Mouse (Mus musculus) stomach, postnatal 0 days (tissue): ENCODE results near the gene Tor1aip1. TPM values are rescaled to one million over a fixed set of nuclear protein-coding genes. Genes with fewer than 3 reads are reported as not detected.

Source experiments
- ATAC-seq: fragments of 200-750 bp; cut with Nextera tagmentation; 2 replicates; pipeline ENCODE4 v1.8.0; 2017; ENCODE audit not compliant: low FRiP score, low TSS enrichment
- DNase-seq: peaks from one replicate; pipeline ENCODE4 v3.0.0-alpha.2; 2016; ENCODE audit warnings: low spot score
- H3K27ac ChIP-seq: fragments of 300-500 bp; sonication (generic); replicated peaks from 2 replicates; pipeline ENCODE4 v1.5.1; 2014; ENCODE audit warnings: mild to moderate bottlenecking, control low read depth
- H3K27me3 ChIP-seq: fragments of 300-500 bp; sonication (generic); 2 replicates; pipeline ENCODE4 v1.6.1; 2014; ENCODE audit warnings: low read length; ENCODE audit not compliant: control insufficient read depth, insufficient read depth
- H3K36me3 ChIP-seq: fragments of 300-500 bp; sonication (generic); 2 replicates; pipeline ENCODE4 v1.6.1; 2014; ENCODE audit warnings: low read length, mixed read lengths; ENCODE audit not compliant: control insufficient read depth, insufficient read depth
- H3K4me1 ChIP-seq: fragments of 300-500 bp; sonication (generic); replicated peaks from 2 replicates; pipeline ENCODE4 v1.6.1; 2014; ENCODE audit warnings: antibody characterized with exemption; ENCODE audit not compliant: control insufficient read depth, insufficient read depth
- H3K4me2 ChIP-seq: fragments of 300-500 bp; sonication (generic); replicated peaks from 2 replicates; pipeline ENCODE4 v1.6.1; 2014; ENCODE audit warnings: low read depth, mild to moderate bottlenecking, control low read depth, moderate library complexity
- H3K4me3 ChIP-seq: fragments of 300-500 bp; sonication (generic); 2 replicates; pipeline ENCODE4 v1.5.1; 2014; ENCODE audit warnings: low read depth, low read length, control low read depth
- H3K9ac ChIP-seq: fragments of 300-500 bp; sonication (generic); 2 replicates; pipeline ENCODE4 v1.6.1; 2014; ENCODE audit warnings: mild to moderate bottlenecking, low read length, control low read depth, mixed read lengths
- H3K9me3 ChIP-seq: fragments of 300-500 bp; sonication (generic); 2 replicates; pipeline ENCODE4 v1.6.1; 2016; ENCODE audit warnings: low read length; ENCODE audit not compliant: control insufficient read depth
- CTCF ChIP-seq: IDR thresholded peaks from 2 replicates; pipeline ENCODE4 v1.5.1; 2016; ENCODE audit warnings: antibody characterized with exemption, low read depth, mild to moderate bottlenecking, moderate library complexity
- EP300 ChIP-seq: optimal IDR thresholded peaks from 2 replicates; pipeline ENCODE3; 2016; ENCODE audit warnings: antibody characterized with exemption
- WGBS: fragments of 180-500 bp; shearing (Covaris S2); extraction: QIAGEN DNeasy Blood & Tissue Kit; methylation state at CpG from one replicate; pipeline ENCODE4 v1.1.7; 2014; 5-methylcytosine and 5-hydroxymethylcytosine counted together
- polyA plus RNA-seq: library from polyadenylated mRNA; unstranded; fragments of >200 nt; fragmentation: Nextera tagmentation; extraction: Ambion mirVana; gene quantifications from 2 replicates; pipeline ENCODE4 v1.2.1, GENCODE M21; 2015

The Tor1aip1 gene
- polyA plus RNA-seq, 1 experiment from 2014 or later, result 38.6 TPM

GRCm38 (mm10) chr1:156005906-156006305 is 30.4 kb downstream of the Tor1aip1 start:
- Histone ChIP-seq H3K9ac (no peak overlapping the region), H3K4me2 (no peak overlapping the region), H3K27ac (no peak overlapping the region), H3K36me3 (peaks cover 15% of the 10 kb centered on the region), H3K27me3 (no peaks in the 10 kb centered on the region), H3K9me3 (no peaks in the 10 kb centered on the region), H3K4me1 (no peaks in the 10 kb centered on the region), H3K4me3 (no peak overlapping the region)
- DNase-seq (no peak), ATAC-seq (no peak)
- 84% methylated on average over 11 of the region's 11 CpGs for WGBS
- TF ChIP-seq EP300, result no peak
- no peak for TF ChIP-seq CTCF

- H3K4me2 ChIP-seq, result no peak overlapping the region
- no peaks in the 10 kb centered on the region for H3K4me1 ChIP-seq
- TF ChIP-seq CTCF, result no peak
- no peak for TF ChIP-seq EP300
- no peak overlapping the region for H3K27ac ChIP-seq
- H3K9me3 ChIP-seq, result no peaks in the 10 kb centered on the region
- peaks cover 8% of the 10 kb centered on the region for H3K36me3 ChIP-seq
- WGBS, result 78% methylated on average over 7 of the region's 7 CpGs
- no peaks in the 10 kb centered on the region for H3K27me3 ChIP-seq
- no peak overlapping the region for H3K9ac ChIP-seq
- peak; percentile 24 for DNase-seq
- H3K4me3 ChIP-seq, result no peak overlapping the region
- peak; percentile 51 for ATAC-seq
Observed at GRCm38 (mm10) chr1:156003201-156003935, 32.9 kb downstream of the Tor1aip1 start.

- H3K9me3 ChIP-seq, result no peaks in the 10 kb centered on the region
- no peak overlapping the region for H3K27ac ChIP-seq
- H3K36me3 ChIP-seq, result peaks cover 6% of the 10 kb centered on the region
- no peak overlapping the region for H3K4me2 ChIP-seq
- whole genome bisulfite sequencing, result 89% methylated on average over 8 of the region's 8 CpGs
- DNase-seq, result no peak
- no peak overlapping the region for H3K9ac ChIP-seq
- H3K4me3 ChIP-seq, result no peak overlapping the region
- no peaks in the 10 kb centered on the region for H3K4me1 ChIP-seq
- no peaks in the 10 kb centered on the region for H3K27me3 ChIP-seq
- no peak for TF ChIP-seq EP300
- no peak for TF ChIP-seq CTCF
- ATAC-seq, result no peak
Observed at GRCm38 (mm10) chr1:156002366-156002765, 33.9 kb downstream of the Tor1aip1 start.

- Histone ChIP-seq H3K27ac (no peak overlapping the region), H3K4me2 (no peak overlapping the region), H3K9ac (no peak overlapping the region), H3K4me1 (no peaks in the 10 kb centered on the region), H3K27me3 (no peaks in the 10 kb centered on the region), H3K36me3 (no peaks in the 10 kb centered on the region), H3K9me3 (no peaks in the 10 kb centered on the region), H3K4me3 (no peak overlapping the region)
- ATAC-seq, result no peak
- WGBS, result 29% methylated on average over 2 of the region's 2 CpGs
- no peak for DNase-seq
- TF ChIP-seq CTCF, result no peak
- no peak for TF ChIP-seq EP300
Observed at GRCm38 (mm10) chr1:155995612-155996011, 40.7 kb downstream of the Tor1aip1 start.

- Histone ChIP-seq H3K9ac (no peak overlapping the region), H3K27ac (no peak overlapping the region), H3K4me2 (no peak overlapping the region), H3K4me3 (no peak overlapping the region), H3K4me1 (no peaks in the 10 kb centered on the region), H3K36me3 (no peaks in the 10 kb centered on the region), H3K27me3 (no peaks in the 10 kb centered on the region), H3K9me3 (no peaks in the 10 kb centered on the region)
- 34% methylated on average over 2 of the region's 2 CpGs for WGBS
- DNase-seq (no peak), ATAC-seq (peak; percentile 75)
- TF ChIP-seq CTCF (no peak), EP300 (no peak)
Observed at GRCm38 (mm10) chr1:155994524-155994923, 41.8 kb downstream of the Tor1aip1 start.

- TF ChIP-seq EP300 (no peak), CTCF (no peak)
- no peak overlapping the region for H3K27ac ChIP-seq
- no peaks in the 10 kb centered on the region for H3K36me3 ChIP-seq
- no peak overlapping the region for H3K4me2 ChIP-seq
- H3K9me3 ChIP-seq, result no peaks in the 10 kb centered on the region
- WGBS, result 39% methylated on average over 11 of the region's 11 CpGs
- ATAC-seq (no peak), DNase-seq (no peak)
- H3K4me3 ChIP-seq, result no peak overlapping the region
- H3K9ac ChIP-seq, result no peak overlapping the region
- H3K4me1 ChIP-seq, result no peaks in the 10 kb centered on the region
- H3K27me3 ChIP-seq, result no peaks in the 10 kb centered on the region
Observed at GRCm38 (mm10) chr1:155990391-155990790, 45.9 kb downstream of the Tor1aip1 start.
